Mouse (Mus musculus): Measurements from ENCODE around the gene Gprc5a. TPM values are rescaled to one million over a fixed set of nuclear protein-coding genes. Genes with fewer than 3 reads are reported as not detected.

The Gprc5a gene
- 13.8 and 14.0 TPM in 2 replicates for polyA plus RNA-seq (2015; fragmentation: Nextera tagmentation; extraction: Ambion mirVana)

DNA sequence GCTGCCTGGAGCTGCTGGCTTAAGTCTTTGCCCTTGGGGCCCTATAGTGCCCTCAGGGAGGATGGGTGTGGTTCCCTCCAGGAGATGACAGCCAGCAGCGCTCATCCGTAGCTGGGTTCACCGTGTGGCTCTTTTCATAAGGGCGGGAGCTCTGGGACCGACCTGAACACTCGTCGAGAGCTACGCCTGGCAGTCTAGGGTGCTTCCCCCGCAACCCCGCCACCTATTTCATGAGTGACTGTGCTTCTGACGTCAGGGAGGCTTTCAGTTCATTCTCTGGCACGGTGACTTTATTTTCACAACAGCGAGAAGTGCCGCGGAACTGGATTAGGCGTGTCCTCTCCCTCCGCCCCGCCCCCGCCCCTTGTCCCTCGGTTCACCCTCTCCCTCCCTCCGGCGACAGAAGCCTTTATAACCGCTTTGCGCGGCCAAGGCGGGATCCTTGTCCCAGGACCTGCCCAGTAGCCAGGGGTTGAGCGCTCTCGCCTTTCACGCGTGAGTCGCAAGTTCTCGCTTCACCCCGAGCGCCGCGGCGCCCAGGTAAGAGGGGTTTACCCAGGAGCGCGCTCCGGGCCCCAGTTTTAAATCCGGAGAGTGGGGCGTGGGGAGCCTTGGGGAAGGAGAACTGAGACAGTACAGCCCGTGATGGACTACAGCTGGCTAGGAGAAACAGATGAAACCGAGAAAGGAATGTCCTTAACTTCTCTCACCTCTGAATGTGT, at the start of gene Gprc5a:
Gene Gprc5a (plus strand): TSS at position 416 of the 722 bp plus-strand sequence.
- Histone ChIP-seq H3K4me2 (peak within 1 kb of the TSS; percentile 79), H3K9ac (peak within 1 kb of the TSS; percentile 55), H3K27ac (peak within 1 kb of the TSS; percentile 45), H3K4me3 (replicated peaks) (peak within 1 kb of the TSS; percentile 55), H3K4me1 (peaks cover 31% of the 10 kb centered on the region), H3K27me3 (no peaks in the 10 kb centered on the region), H3K9me3 (replicated peaks) (no peaks in the 10 kb centered on the region), H3K36me3 (no peaks in the 10 kb centered on the region)
- peak; percentile 85 for ATAC-seq (replicated peaks; ENCODE audit: low FRiP score)
- WGBS = under 1% methylated on average over 44 of the region's 44 CpGs

DNA sequence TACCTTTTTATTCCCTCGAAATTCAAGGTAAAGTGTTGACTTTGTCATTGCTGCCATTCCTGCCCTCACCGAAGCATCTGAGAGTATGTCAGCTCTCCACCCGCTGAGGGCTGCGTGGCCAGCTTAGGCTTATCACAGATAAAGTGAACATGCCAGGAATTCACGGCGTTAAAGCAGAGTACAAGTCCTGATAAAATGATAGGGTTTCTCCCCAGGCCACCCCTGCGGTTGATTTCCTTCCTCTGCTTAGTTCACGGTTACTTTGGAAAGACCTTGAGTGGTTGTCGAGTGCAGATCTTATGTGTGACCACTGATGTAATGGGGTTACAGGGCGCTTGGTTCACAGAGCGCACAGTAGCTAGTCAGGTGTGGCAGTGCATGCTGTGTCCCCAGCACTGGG, 48.2 kb upstream of the Gprc5a start:
- Histone ChIP-seq H3K9me3 (replicated peaks) (no peaks in the 10 kb centered on the region), H3K4me2 (no peak overlapping the region), H3K36me3 (peaks cover 89% of the 10 kb centered on the region), H3K9ac (no peak overlapping the region), H3K4me3 (replicated peaks) (no peak overlapping the region), H3K27me3 (no peaks in the 10 kb centered on the region), H3K27ac (no peak overlapping the region), H3K4me1 (peaks cover 4% of the 10 kb centered on the region)
- ATAC-seq (replicated peaks; ENCODE audit: low FRiP score) = no peak
- WGBS = 94% methylated on average over 11 of the region's 11 CpGs

DNA sequence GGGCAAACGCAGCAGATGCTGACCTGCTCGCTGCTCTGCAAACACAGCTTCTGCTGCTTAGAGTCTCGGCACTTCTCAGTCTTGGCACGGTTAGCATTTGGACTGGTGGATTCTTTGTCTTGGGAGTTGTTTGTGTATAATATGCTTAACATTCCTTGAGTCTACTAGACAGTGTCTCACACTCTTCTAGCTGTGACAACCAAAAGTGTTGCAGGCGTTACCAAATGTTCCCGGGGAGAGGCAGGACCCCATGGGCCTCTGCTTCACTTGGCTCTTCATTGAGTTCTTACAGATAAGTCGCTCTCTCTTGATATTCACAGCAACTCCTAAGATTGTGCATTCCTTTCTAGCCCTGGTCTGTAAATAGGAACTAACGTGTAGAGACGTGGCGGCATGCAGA, 45.9 kb upstream of the Gprc5a start:
- WGBS = 93% methylated on average over 10 of the region's 10 CpGs
- Histone ChIP-seq H3K4me2 (no peak overlapping the region), H3K9ac (no peak overlapping the region), H3K4me1 (no peaks in the 10 kb centered on the region), H3K36me3 (peaks cover 100% of the 10 kb centered on the region), H3K9me3 (replicated peaks) (no peaks in the 10 kb centered on the region), H3K27me3 (no peaks in the 10 kb centered on the region), H3K27ac (no peak overlapping the region), H3K4me3 (replicated peaks) (no peak overlapping the region)
- no peak for ATAC-seq (replicated peaks; ENCODE audit: low FRiP score)

DNA sequence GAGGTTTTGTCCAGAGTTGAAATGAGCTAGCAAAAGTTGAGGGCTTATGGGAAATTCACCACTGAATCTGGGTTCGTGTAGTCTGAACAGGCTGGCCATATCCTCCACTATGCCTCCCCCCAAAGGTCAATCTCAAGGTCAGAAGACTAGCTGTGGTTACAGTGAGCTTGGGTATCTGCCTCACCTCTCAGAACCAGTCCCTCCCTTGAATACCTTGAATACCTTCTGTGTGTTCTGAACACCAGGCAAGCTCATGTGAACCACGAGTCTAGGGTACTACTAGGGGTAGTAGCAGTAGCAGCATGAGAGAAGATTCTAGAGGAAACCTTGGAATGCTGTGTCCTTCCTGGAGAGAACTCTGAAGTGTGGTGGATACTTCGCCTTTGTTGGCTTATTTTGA, 43.8 kb upstream of the Gprc5a start:
- H3K27me3 ChIP-seq = no peaks in the 10 kb centered on the region
- no peak overlapping the region for H3K4me3 ChIP-seq (replicated peaks)
- H3K9me3 ChIP-seq (replicated peaks) = no peaks in the 10 kb centered on the region
- peaks cover 91% of the 10 kb centered on the region for H3K36me3 ChIP-seq
- H3K4me1 ChIP-seq = no peaks in the 10 kb centered on the region
- no peak overlapping the region for H3K27ac ChIP-seq
- no peak overlapping the region for H3K9ac ChIP-seq
- no peak overlapping the region for H3K4me2 ChIP-seq
- no peak for ATAC-seq (replicated peaks; ENCODE audit: low FRiP score)
- 84% methylated on average over 3 of the region's 3 CpGs for WGBS

DNA sequence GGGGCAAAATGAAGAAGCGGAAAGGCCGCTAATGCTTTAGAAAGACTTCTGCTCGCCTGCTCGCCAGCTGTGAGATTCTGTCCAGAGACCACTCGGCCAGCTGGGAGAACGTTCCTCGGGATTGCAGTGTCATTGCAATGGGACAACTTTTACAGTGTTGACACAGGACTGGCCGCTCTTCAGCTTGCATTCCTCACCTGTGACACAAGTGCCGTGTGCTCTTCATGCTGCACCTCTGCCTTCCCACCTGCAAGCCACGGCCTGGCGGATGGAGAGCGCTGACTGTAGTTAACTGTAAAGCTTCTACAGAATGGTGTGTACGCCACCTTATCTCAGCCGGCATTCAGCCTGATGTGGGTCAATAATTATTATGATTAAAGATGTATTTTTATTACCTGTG, 42.1 kb upstream of the Gprc5a start:
- Histone ChIP-seq H3K4me1 (no peaks in the 10 kb centered on the region), H3K9ac (no peak overlapping the region), H3K9me3 (replicated peaks) (no peaks in the 10 kb centered on the region), H3K27me3 (no peaks in the 10 kb centered on the region), H3K4me3 (replicated peaks) (no peak overlapping the region), H3K36me3 (peaks cover 73% of the 10 kb centered on the region), H3K4me2 (no peak overlapping the region), H3K27ac (no peak overlapping the region)
- 92% methylated on average over 14 of the region's 14 CpGs for WGBS
- ATAC-seq (replicated peaks; ENCODE audit: low FRiP score) = no peak

DNA sequence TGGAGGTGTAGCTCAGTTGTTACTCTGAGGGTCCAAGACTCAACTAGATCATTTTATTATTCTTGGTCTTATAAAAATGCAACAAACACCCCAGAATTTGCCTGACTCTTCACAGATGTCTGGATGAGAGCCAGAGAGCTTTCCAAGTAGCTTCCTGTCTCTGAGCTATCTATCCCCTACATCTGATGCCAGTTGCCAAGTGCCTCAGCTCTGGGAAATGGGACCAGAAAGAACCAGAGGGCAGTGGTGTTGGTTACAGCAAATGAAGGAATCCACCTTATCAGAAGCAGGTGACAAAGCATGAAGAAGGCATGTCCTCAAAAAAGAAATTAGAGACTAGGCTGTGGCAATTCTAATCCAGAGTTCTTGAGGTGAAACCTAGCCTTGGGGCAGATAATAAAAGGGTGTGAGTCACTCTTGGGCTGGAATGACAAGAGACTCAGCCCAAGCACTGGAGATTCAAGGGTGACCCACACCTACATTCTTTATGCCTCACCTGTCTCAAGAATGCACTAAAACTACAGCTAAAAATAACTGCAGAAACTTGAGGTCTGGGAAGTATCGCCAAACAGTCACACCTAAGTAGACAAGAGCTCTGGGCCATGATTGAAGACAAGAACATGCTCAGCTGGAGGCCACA, 40.5 kb upstream of the Gprc5a start:
- peak overlapping the region; percentile 68 for H3K27ac ChIP-seq
- 61% methylated on average over 1 of the region's 1 CpGs for WGBS
- no peak overlapping the region for H3K4me3 ChIP-seq (replicated peaks)
- H3K9ac ChIP-seq = no peak overlapping the region
- H3K4me1 ChIP-seq = peaks cover 8% of the 10 kb centered on the region; the same call in 1 of the 2 replicates
- H3K9me3 ChIP-seq (replicated peaks) = no peaks in the 10 kb centered on the region
- peaks cover 58% of the 10 kb centered on the region for H3K36me3 ChIP-seq
- no peak for ATAC-seq (replicated peaks; ENCODE audit: low FRiP score)
- H3K4me2 ChIP-seq = no peak overlapping the region
- no peaks in the 10 kb centered on the region for H3K27me3 ChIP-seq

DNA sequence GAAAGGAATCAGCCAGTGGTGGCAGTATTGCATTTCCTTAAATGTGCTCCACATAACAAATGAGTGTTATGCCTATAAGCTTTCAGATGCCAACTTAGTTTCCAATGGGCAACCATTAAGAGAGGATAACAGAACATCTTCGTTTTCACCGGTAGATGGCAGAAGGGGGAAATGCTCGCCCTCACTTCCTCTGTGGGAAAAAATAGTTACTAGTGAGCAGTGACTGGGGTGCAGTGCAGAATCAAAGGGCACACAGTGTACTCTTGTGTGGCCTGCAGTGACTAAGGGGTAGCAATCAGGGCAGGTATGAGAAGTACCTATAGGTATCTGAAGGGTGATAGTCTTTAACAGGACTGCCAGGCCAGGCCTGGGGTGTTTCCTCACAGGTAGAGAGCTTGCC, 39.2 kb upstream of the Gprc5a start:
- peaks cover 8% of the 10 kb centered on the region; the same call in 1 of the 2 replicates for H3K4me1 ChIP-seq
- WGBS = 12% methylated on average over 3 of the region's 3 CpGs
- no peak overlapping the region for H3K27ac ChIP-seq
- ATAC-seq (replicated peaks; ENCODE audit: low FRiP score) = no peak
- no peaks in the 10 kb centered on the region for H3K27me3 ChIP-seq
- no peak overlapping the region for H3K9ac ChIP-seq
- H3K4me2 ChIP-seq = no peak overlapping the region
- H3K4me3 ChIP-seq (replicated peaks) = no peak overlapping the region
- H3K36me3 ChIP-seq = peaks cover 45% of the 10 kb centered on the region
- H3K9me3 ChIP-seq (replicated peaks) = no peaks in the 10 kb centered on the region

DNA sequence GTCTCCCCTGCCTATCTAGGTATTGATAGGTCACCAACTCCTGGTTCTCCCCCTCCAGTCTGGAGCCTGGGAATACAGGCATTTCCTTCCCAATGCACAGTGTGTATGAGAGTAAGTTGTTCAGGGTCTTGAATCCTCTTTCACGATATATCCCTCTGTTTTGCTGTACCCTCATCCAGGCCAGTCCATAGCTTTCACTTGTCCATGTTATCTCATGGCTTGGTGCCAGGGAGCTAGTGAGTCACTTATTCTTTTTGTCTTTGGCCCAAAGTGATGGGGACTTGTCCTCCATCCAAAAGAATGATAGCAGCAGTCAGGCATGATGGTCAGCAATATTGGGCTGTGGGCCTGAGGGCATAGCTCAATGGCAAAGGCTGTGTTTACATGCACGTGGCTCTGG, 38.7 kb upstream of the Gprc5a start:
- WGBS = 65% methylated on average over 2 of the region's 2 CpGs

DNA sequence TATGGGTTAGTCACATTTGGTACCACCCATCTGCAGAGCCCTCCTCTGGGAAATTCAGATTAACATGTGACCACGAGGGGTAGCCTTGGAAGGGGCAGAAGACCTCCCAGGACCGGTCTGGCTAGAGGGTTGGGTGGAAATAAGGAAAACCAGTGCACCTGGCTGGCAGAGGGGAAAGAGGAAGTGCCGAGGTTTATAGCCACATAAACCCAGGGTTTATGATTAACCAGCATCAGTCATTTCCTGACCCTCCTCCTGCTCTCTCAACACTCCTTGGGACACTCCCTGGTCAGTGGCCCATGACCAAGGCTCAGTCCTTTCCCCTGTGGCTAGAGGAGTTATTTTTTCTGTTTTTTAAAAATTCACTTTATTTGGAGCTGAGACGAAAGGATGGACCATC, 36.2 kb upstream of the Gprc5a start:
- no peak overlapping the region for H3K9ac ChIP-seq
- peaks cover 14% of the 10 kb centered on the region for H3K36me3 ChIP-seq
- H3K27ac ChIP-seq = peak overlapping the region; percentile 56; the same call in 1 of the 2 replicates
- no peaks in the 10 kb centered on the region for H3K9me3 ChIP-seq (replicated peaks)
- H3K4me2 ChIP-seq = no peak overlapping the region
- peaks cover 10% of the 10 kb centered on the region; the same call in 1 of the 2 replicates for H3K4me1 ChIP-seq
- peak; percentile 92 for ATAC-seq (replicated peaks; ENCODE audit: low FRiP score)
- 18% methylated on average over 4 of the region's 4 CpGs for WGBS
- no peaks in the 10 kb centered on the region for H3K27me3 ChIP-seq
- H3K4me3 ChIP-seq (replicated peaks) = no peak overlapping the region

More for the DNA sequence above, 38.7 kb upstream of the Gprc5a start:
- H3K4me1 ChIP-seq = peaks cover 10% of the 10 kb centered on the region; the same call in 1 of the 2 replicates
- H3K36me3 ChIP-seq = peaks cover 39% of the 10 kb centered on the region
- no peaks in the 10 kb centered on the region for H3K27me3 ChIP-seq
- no peak overlapping the region for H3K4me2 ChIP-seq
- H3K27ac ChIP-seq = no peak overlapping the region
- no peak overlapping the region for H3K4me3 ChIP-seq (replicated peaks)
- ATAC-seq (replicated peaks; ENCODE audit: low FRiP score) = no peak
- no peak overlapping the region for H3K9ac ChIP-seq
- no peaks in the 10 kb centered on the region for H3K9me3 ChIP-seq (replicated peaks)

DNA sequence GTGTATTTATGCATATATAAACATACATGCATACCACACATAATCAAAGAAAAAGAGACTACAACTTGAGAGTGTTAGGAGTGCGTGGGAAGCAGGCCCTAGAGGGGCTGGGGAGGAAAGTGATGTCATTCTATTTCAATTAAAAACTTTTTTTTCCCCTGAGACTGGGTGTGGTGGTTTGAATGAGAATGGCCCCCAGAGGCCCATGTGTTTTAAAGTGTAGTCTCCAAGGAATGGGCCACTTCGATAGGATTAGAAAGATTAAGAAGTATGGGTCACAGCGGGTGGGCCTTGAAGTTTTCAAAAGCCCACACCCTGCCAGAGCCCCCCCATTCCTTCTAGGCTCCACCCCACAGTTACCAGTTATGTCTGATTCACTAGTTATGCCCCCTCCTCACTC, 26.8 kb upstream of the Gprc5a start:
- H3K27me3 ChIP-seq = peaks cover 10% of the 10 kb centered on the region
- no peak overlapping the region for H3K27ac ChIP-seq
- H3K9me3 ChIP-seq (replicated peaks) = no peaks in the 10 kb centered on the region
- ATAC-seq (replicated peaks; ENCODE audit: low FRiP score) = no peak
- no peak overlapping the region for H3K9ac ChIP-seq
- peaks cover 12% of the 10 kb centered on the region for H3K4me1 ChIP-seq
- H3K36me3 ChIP-seq = no peaks in the 10 kb centered on the region
- H3K4me2 ChIP-seq = no peak overlapping the region
- 84% methylated on average over 3 of the region's 3 CpGs for WGBS
- no peak overlapping the region for H3K4me3 ChIP-seq (replicated peaks)

DNA sequence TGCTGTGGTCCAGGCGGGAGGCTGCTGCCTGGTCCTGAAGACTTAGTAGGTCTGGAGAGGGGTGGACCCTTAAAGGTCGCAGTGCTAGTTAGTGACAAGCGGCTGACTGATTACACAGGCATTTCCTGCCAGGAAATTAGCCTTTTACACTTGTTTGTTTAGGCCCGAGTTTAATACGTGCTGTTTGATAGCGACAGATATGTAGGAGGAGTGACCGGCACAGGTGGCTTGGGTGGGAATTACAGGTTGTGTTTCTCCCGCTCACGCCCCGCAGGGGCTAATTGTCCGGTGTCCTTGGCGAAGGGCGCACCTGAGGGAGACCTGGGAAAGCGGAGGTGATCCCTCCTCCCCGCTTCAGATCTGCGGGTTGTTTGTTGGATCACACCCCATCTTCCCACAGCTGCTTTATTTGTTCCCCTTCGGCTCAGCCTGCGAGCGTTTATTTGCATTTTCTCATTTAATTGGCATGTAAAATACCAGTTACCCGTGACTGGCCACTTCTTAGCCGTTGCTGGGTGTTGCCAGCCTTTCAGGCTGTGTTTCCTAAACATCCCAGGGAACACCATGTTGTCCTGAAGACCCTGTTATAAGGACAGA, 25.1 kb upstream of the Gprc5a start:
- peak overlapping the region; percentile 22 for H3K4me3 ChIP-seq (replicated peaks)
- H3K9me3 ChIP-seq (replicated peaks) = no peaks in the 10 kb centered on the region
- H3K4me2 ChIP-seq = peak overlapping the region; percentile 62
- H3K4me1 ChIP-seq = peaks cover 12% of the 10 kb centered on the region
- H3K9ac ChIP-seq = peak overlapping the region; percentile 23; the same call in 1 of the 2 replicates
- peaks cover 10% of the 10 kb centered on the region for H3K27me3 ChIP-seq
- H3K36me3 ChIP-seq = no peaks in the 10 kb centered on the region
- peak; percentile 70; the same call in 1 of the 2 replicates for ATAC-seq (replicated peaks; ENCODE audit: low FRiP score)
- H3K27ac ChIP-seq = 0 out of 2 replicates have a peak overlapping the region, but pooled peaks have one; percentile 27
- WGBS = under 1% methylated on average over 21 of the region's 21 CpGs

DNA sequence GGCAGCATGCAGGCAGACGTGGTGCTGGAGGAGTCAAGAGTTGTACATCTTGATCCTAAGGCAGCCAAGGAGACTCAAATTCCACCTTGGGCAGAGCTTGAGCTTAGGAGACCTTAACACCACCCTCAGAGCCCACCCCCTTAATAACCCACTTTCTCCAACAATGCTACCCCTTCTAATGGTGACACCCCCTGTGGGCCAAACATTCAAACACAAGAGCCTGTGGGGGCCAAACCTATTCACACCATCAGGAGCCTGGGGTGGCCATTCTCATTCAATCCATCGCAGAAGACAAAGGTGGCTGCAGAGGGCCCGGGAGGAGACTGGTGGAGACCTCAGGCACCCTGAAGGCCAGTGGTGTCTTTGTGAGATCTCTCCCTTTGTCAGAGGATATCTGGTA, 23.5 kb upstream of the Gprc5a start:
- H3K4me2 ChIP-seq = no peak overlapping the region
- no peak for ATAC-seq (replicated peaks; ENCODE audit: low FRiP score)
- no peak overlapping the region for H3K4me3 ChIP-seq (replicated peaks)
- peaks cover 12% of the 10 kb centered on the region for H3K4me1 ChIP-seq
- H3K9me3 ChIP-seq (replicated peaks) = no peaks in the 10 kb centered on the region
- no peak overlapping the region for H3K9ac ChIP-seq
- 74% methylated on average over 3 of the region's 3 CpGs for WGBS
- no peak overlapping the region for H3K27ac ChIP-seq
- H3K36me3 ChIP-seq = no peaks in the 10 kb centered on the region
- H3K27me3 ChIP-seq = peaks cover 10% of the 10 kb centered on the region
